Mouse (Mus musculus): ENCODE data around the gene Clec4a2. TPM values are rescaled to one million over a fixed set of nuclear protein-coding genes. Genes with fewer than 3 reads are reported as not detected.
A peak's percentile ranks its signal among the peaks of the same experiment; 100 is the strongest.
"Not testable (repeated sequence)": the region's sequence is repeated elsewhere in the genome, so short reads cannot be mapped to it uniquely, and the experiment has no call there.

Clec4a2 gene
- total and polyA plus RNA-seq, 2 experiments from 2014 or later: 0.89 to 2.2 TPM

- peak; percentile 0 for DNase-seq (ENCODE audit: low spot score)
- H3K9me3 ChIP-seq (ENCODE audit: low read length): no peaks in the 10 kb centered on the region
- H3K4me1 ChIP-seq (ENCODE audit: insufficient read depth, low read length): no peaks in the 10 kb centered on the region
- no peak within 1 kb of the TSS for H3K9ac ChIP-seq (replicated peaks; ENCODE audit: low read length)
- no peak within 1 kb of the TSS for H3K27ac ChIP-seq
- H3K4me2 ChIP-seq (ENCODE audit: low read depth, low read length): no peak within 1 kb of the TSS
- no peaks in the 10 kb centered on the region for H3K27me3 ChIP-seq (ENCODE audit: insufficient read depth, low read length)
- no peaks in the 10 kb centered on the region for H3K36me3 ChIP-seq (ENCODE audit: insufficient read depth, low read length)
- 92% methylated on average over 4 of the region's 4 CpGs for WGBS
- TF ChIP-seq CTCF (IDR thresholded peaks at IDR 0.05; ENCODE audit: low read depth): no peak
- H3K4me3 ChIP-seq (ENCODE audit: low read length): no peak within 1 kb of the TSS
- no peak for ATAC-seq
Observed at GRCm38 (mm10) chr6:123172593-123172992, 66.4 kb downstream of the Clec4a2 start, which contains the start of gene Clec4b2. Gene Clec4b2 (plus strand): TSS chr6:123172893.

GRCm38 (mm10) chr6:123175549-123175948, 69.3 kb downstream of the Clec4a2 start:
- Histone ChIP-seq H3K4me1 (ENCODE audit: insufficient read depth, low read length) (no peaks in the 10 kb centered on the region), H3K27me3 (ENCODE audit: insufficient read depth, low read length) (no peaks in the 10 kb centered on the region), H3K9ac (replicated peaks; ENCODE audit: low read length) (no peak overlapping the region), H3K4me2 (ENCODE audit: low read depth, low read length) (no peak overlapping the region), H3K27ac (no peak overlapping the region), H3K9me3 (ENCODE audit: low read length) (no peaks in the 10 kb centered on the region), H3K4me3 (ENCODE audit: low read length) (no peak overlapping the region), H3K36me3 (ENCODE audit: insufficient read depth, low read length) (no peaks in the 10 kb centered on the region)
- DNase-seq (ENCODE audit: low spot score): no peak
- 80% methylated on average over 1 of the region's 1 CpGs for WGBS
- ATAC-seq: no peak
- TF ChIP-seq CTCF (IDR thresholded peaks at IDR 0.05; ENCODE audit: low read depth): no peak

- H3K27ac ChIP-seq; H3K4me3 ChIP-seq (ENCODE audit: low read length); H3K4me2 ChIP-seq (ENCODE audit: low read depth, low read length); H3K36me3 ChIP-seq (ENCODE audit: insufficient read depth, low read length); H3K4me1 ChIP-seq (ENCODE audit: insufficient read depth, low read length); DNase-seq (ENCODE audit: low spot score); H3K9ac ChIP-seq (replicated peaks; ENCODE audit: low read length); H3K9me3 ChIP-seq (ENCODE audit: low read length); H3K27me3 ChIP-seq (ENCODE audit: insufficient read depth, low read length); ATAC-seq: not testable (repeated sequence)
- 82% methylated on average over 2 of the region's 2 CpGs for WGBS
Observed at GRCm38 (mm10) chr6:123184862-123185261, 78.6 kb downstream of the Clec4a2 start.

Other genes with a start within 250 kb of the Clec4a2 start
- 119 and 121 TPM in 2 replicates for gene Necap1, start 232.0 kb upstream of the Clec4a2 start, total RNA-seq (2014; rRNA removed)
- 158 and 162 TPM in 2 replicates for gene Necap1, start 232.0 kb upstream of the Clec4a2 start, polyA plus RNA-seq (2015; fragmentation: Nextera tagmentation; extraction: Ambion mirVana)
- 0.18 and 0.63 TPM in 2 replicates for gene Clec4a1, start 184.6 kb upstream of the Clec4a2 start, total RNA-seq (2014; rRNA removed)
- 1.5 and 1.6 TPM in 2 replicates for gene Clec4a1, start 184.6 kb upstream of the Clec4a2 start, polyA plus RNA-seq (2015; fragmentation: Nextera tagmentation; extraction: Ambion mirVana)
- 0.14 and 0.78 TPM in 2 replicates for gene Clec4a3, start 153.9 kb upstream of the Clec4a2 start, total RNA-seq (2014; rRNA removed)
- gene Clec4a3, start 153.9 kb upstream of the Clec4a2 start, polyA plus RNA-seq (2015; fragmentation: Nextera tagmentation; extraction: Ambion mirVana): 1.5 and 1.7 TPM in 2 replicates
- not detected in 2 replicates for gene Clec4a4, start 116.1 kb upstream of the Clec4a2 start, total RNA-seq (2014; rRNA removed)
- gene Clec4a4, start 116.1 kb upstream of the Clec4a2 start, polyA plus RNA-seq (2015; fragmentation: Nextera tagmentation; extraction: Ambion mirVana): not detected in 2 replicates
- not detected in 2 replicates for gene Clec4b1, start 56.5 kb upstream of the Clec4a2 start, total RNA-seq (2014; rRNA removed)
- not detected in 2 replicates for gene Clec4b1, start 56.5 kb upstream of the Clec4a2 start, polyA plus RNA-seq (2015; fragmentation: Nextera tagmentation; extraction: Ambion mirVana)
- gene Clec4b2, start 66.5 kb downstream of the Clec4a2 start, total RNA-seq (2014; rRNA removed): not detected in 2 replicates
- not detected in 2 replicates for gene Clec4b2, start 66.5 kb downstream of the Clec4a2 start, polyA plus RNA-seq (2015; fragmentation: Nextera tagmentation; extraction: Ambion mirVana)
- 0.29 and 8.7 TPM in 2 replicates for gene Clec4n, start 123.4 kb downstream of the Clec4a2 start, total RNA-seq (2014; rRNA removed)
- 0.72 and 1.7 TPM in 2 replicates for gene Clec4n, start 123.4 kb downstream of the Clec4a2 start, polyA plus RNA-seq (2015; fragmentation: Nextera tagmentation; extraction: Ambion mirVana)
- not detected in 2 replicates for gene Clec4d, start 155.7 kb downstream of the Clec4a2 start, total RNA-seq (2014; rRNA removed)
- gene Clec4d, start 155.7 kb downstream of the Clec4a2 start, polyA plus RNA-seq (2015; fragmentation: Nextera tagmentation; extraction: Ambion mirVana): not detected in 2 replicates
- not detected in 2 replicates for gene Clec4e, start 183.4 kb downstream of the Clec4a2 start, total RNA-seq (2014; rRNA removed)
- 0.39 TPM in 1 of 2 replicates, not detected in the other for gene Clec4e, start 183.4 kb downstream of the Clec4a2 start, polyA plus RNA-seq (2015; fragmentation: Nextera tagmentation; extraction: Ambion mirVana)
- gene Vmn2r19, start 201.9 kb downstream of the Clec4a2 start, total RNA-seq (2014; rRNA removed): not detected in 2 replicates
- gene Vmn2r19, start 201.9 kb downstream of the Clec4a2 start, polyA plus RNA-seq (2015; fragmentation: Nextera tagmentation; extraction: Ambion mirVana): not detected in 2 replicates

Measured in hindbrain, postnatal 0 days (tissue).